22 mouse cellular contexts compared by ENCODE assay signal in genomic region chr11:105909617-105910016, GRCm38 (mm10). TPM values are rescaled to one million over a fixed set of nuclear protein-coding genes. Genes with fewer than 3 reads are reported as not detected.
"Had no signal": no experiment of that assay in that cellular context is flagged by ENCODE, and none has a peak within 500 bp of the region (broad histone marks: within the 10 kb centered on the region; RNA-seq: fewer than 3 reads in every experiment).

No protein-coding gene starts in this region.

- H3K27ac ChIP-seq: embryonic facial prominence, embryonic 10.5 days; embryonic facial prominence, embryonic 12.5 days; embryonic facial prominence, embryonic 13.5 days; embryonic facial prominence, embryonic 15.5 days; forebrain, embryonic 10.5 days; forebrain, embryonic 12.5 days; forebrain, embryonic 13.5 days; forebrain, embryonic 15.5 days; gastrocnemius, adult 2 months; heart, adult 2 months had no signal

- H3K4me2 ChIP-seq: embryonic facial prominence, embryonic 12.5 days; embryonic facial prominence, embryonic 13.5 days; embryonic facial prominence, embryonic 15.5 days; forebrain, embryonic 12.5 days; forebrain, embryonic 13.5 days; forebrain, embryonic 15.5 days had no signal

- H3K4me1 ChIP-seq: embryonic facial prominence, embryonic 10.5 days; embryonic facial prominence, embryonic 12.5 days; embryonic facial prominence, embryonic 13.5 days; embryonic facial prominence, embryonic 15.5 days; forebrain, embryonic 10.5 days; forebrain, embryonic 12.5 days; forebrain, embryonic 13.5 days; forebrain, embryonic 15.5 days had no signal

- H3K9ac ChIP-seq: embryonic facial prominence, embryonic 12.5 days; embryonic facial prominence, embryonic 13.5 days; embryonic facial prominence, embryonic 15.5 days; forebrain, embryonic 12.5 days; forebrain, embryonic 13.5 days; forebrain, embryonic 15.5 days; forebrain, postnatal 0 days had no signal

- H3K27me3 ChIP-seq: embryonic facial prominence, embryonic 12.5 days; embryonic facial prominence, embryonic 13.5 days; embryonic facial prominence, embryonic 15.5 days; forebrain, embryonic 12.5 days; forebrain, embryonic 13.5 days; forebrain, embryonic 15.5 days had no signal

- H3K4me3 ChIP-seq: embryonic facial prominence, embryonic 10.5 days; embryonic facial prominence, embryonic 12.5 days; embryonic facial prominence, embryonic 13.5 days; embryonic facial prominence, embryonic 15.5 days; erythroblast, embryonic 14.5 days; forebrain, embryonic 10.5 days; forebrain, embryonic 12.5 days; forebrain, embryonic 13.5 days; forebrain, embryonic 15.5 days; gastrocnemius, adult 2 months; heart, adult 2 months had no signal

- H3K36me3 ChIP-seq: forebrain, embryonic 10.5 days; forebrain, embryonic 12.5 days had no signal

- H3K9me3 ChIP-seq: embryonic facial prominence, embryonic 10.5 days; embryonic facial prominence, embryonic 12.5 days; embryonic facial prominence, embryonic 13.5 days; embryonic facial prominence, embryonic 15.5 days; forebrain, embryonic 10.5 days; forebrain, embryonic 12.5 days; forebrain, embryonic 13.5 days; forebrain, embryonic 15.5 days had no signal

- DNase-seq: cerebellum, adult 9-10 months; cerebellum, adult 9-11 months; embryo, embryonic 11 days; forebrain, postnatal 0 days; gastrocnemius, postnatal 10 days; gastrocnemius, postnatal 14 days; gastrocnemius, postnatal 25 days; heart, adult 18-20 months; heart, adult 2 months had no signal

- ATAC-seq: forebrain, embryonic 13.5 days; forebrain, embryonic 14.5 days; forebrain, embryonic 15.5 days; forebrain, embryonic 16.5 days; forebrain, postnatal 0 days had no signal

RNA-seq across cellular contexts. Expression of gene Ace, which starts 58.1 kb away (rescaled TPM):
- total RNA-seq: granulocyte monocyte progenitor cell, adult 5-6 weeks had no signal
- polyA plus RNA-seq: erythroblast, embryonic 14.5 days had no signal
